Comparison of ENCODE assay signal across 26 mouse cellular contexts in genomic region chr9:6891331-6891730, GRCm38 (mm10).
"Had no signal": no experiment of that assay in that cellular context is flagged by ENCODE, and none has a peak within 500 bp of the region (broad histone marks: within the 10 kb centered on the region; RNA-seq: fewer than 3 reads in every experiment).

No protein-coding gene starts in this region.

- DNase-seq: gastrocnemius, adult 2 months; gastrocnemius, postnatal 10 days; gastrocnemius, postnatal 25 days; heart, adult 18-20 months; heart, postnatal 10 days; heart, postnatal 4 days; kidney, adult 18-20 months; kidney, postnatal 14 days; kidney, postnatal 4 days; liver, embryonic 13.5 days had no signal

- H3K36me3 ChIP-seq: heart, embryonic 10.5 days; heart, embryonic 12.5 days; hindbrain, embryonic 10.5 days; hindbrain, embryonic 12.5 days; intestine, embryonic 15.5 days; kidney, embryonic 15.5 days; limb, embryonic 10.5 days; limb, embryonic 12.5 days; liver, embryonic 13.5 days; liver, embryonic 15.5 days had no signal

- H3K27ac ChIP-seq: gastrocnemius, adult 2 months; heart, embryonic 10.5 days; hindbrain, embryonic 10.5 days; hindbrain, embryonic 12.5 days; hindbrain, embryonic 14.5 days; intestine, embryonic 15.5 days; kidney, embryonic 15.5 days; kidney, postnatal 0 days; layer of hippocampus, adult 2 months; left cerebral cortex, adult 2 months; limb, embryonic 10.5 days; limb, embryonic 12.5 days; liver, embryonic 13.5 days; liver, embryonic 15.5 days had no signal

- ATAC-seq: forebrain, embryonic 16.5 days; hindbrain, embryonic 16.5 days; inflammation-experienced regulatory T-cells, adult 6 months; intestine, embryonic 15.5 days had no signal

- H3K4me3 ChIP-seq: gastrocnemius, adult 2 months; heart, embryonic 10.5 days; heart, embryonic 12.5 days; hindbrain, embryonic 10.5 days; hindbrain, embryonic 12.5 days; intestine, embryonic 15.5 days; kidney, embryonic 15.5 days; layer of hippocampus, adult 2 months; left cerebral cortex, adult 2 months; limb, embryonic 10.5 days; limb, embryonic 12.5 days; liver, embryonic 13.5 days; liver, embryonic 15.5 days had no signal

- H3K4me1 ChIP-seq: heart, embryonic 10.5 days; heart, embryonic 12.5 days; hindbrain, embryonic 10.5 days; hindbrain, embryonic 12.5 days; intestine, embryonic 15.5 days; kidney, embryonic 15.5 days; limb, embryonic 10.5 days; limb, embryonic 12.5 days; liver, embryonic 13.5 days; liver, embryonic 15.5 days had no signal

- H3K4me2 ChIP-seq: heart, embryonic 12.5 days; hindbrain, embryonic 12.5 days; hindbrain, embryonic 14.5 days; intestine, embryonic 15.5 days; kidney, embryonic 15.5 days; limb, embryonic 12.5 days; liver, embryonic 13.5 days; liver, embryonic 15.5 days had no signal

- H3K9ac ChIP-seq: heart, embryonic 12.5 days; hindbrain, embryonic 12.5 days; hindbrain, embryonic 14.5 days; intestine, embryonic 15.5 days; kidney, embryonic 15.5 days; limb, embryonic 12.5 days; liver, embryonic 13.5 days; liver, embryonic 15.5 days had no signal

- H3K9me3 ChIP-seq: heart, embryonic 10.5 days; heart, embryonic 12.5 days; hindbrain, embryonic 10.5 days; hindbrain, embryonic 12.5 days; intestine, embryonic 15.5 days; kidney, embryonic 15.5 days; limb, embryonic 10.5 days; limb, embryonic 12.5 days; liver, embryonic 13.5 days; liver, embryonic 15.5 days had no signal

- H3K27me3 ChIP-seq: heart, embryonic 12.5 days; hindbrain, embryonic 12.5 days; intestine, embryonic 15.5 days; kidney, embryonic 15.5 days; limb, embryonic 12.5 days; liver, embryonic 13.5 days; liver, embryonic 15.5 days had no signal
